Mouse (Mus musculus) kidney, adult 2 months (tissue): ENCODE data around the gene Fam81a. TPM values are rescaled to one million over a fixed set of nuclear protein-coding genes. Genes with fewer than 3 reads are reported as not detected.

Source experiments
- DNase-seq: peaks from one replicate; pipeline ENCODE4 v3.0.0; 2021
- H3K27ac ChIP-seq: fragments of 200-500 bp; 2 replicates; pipeline ENCODE4 v1.5.1; 2012; ENCODE audit warnings: low read depth, low read length, control low read depth, inconsistent platforms; ENCODE audit not compliant: insufficient read depth
- H3K27me3 ChIP-seq: fragments of 200-500 bp; replicated peaks from 2 replicates; pipeline ENCODE4 v1.6.1; 2012; ENCODE audit warnings: mild to moderate bottlenecking, moderate library complexity, low read length, inconsistent platforms; ENCODE audit not compliant: control insufficient read depth, insufficient read depth
- H3K36me3 ChIP-seq: fragments of 200-500 bp; 2 replicates; pipeline ENCODE4 v1.6.1; 2012; ENCODE audit warnings: mild to moderate bottlenecking, moderate library complexity, low read length, inconsistent platforms; ENCODE audit not compliant: control insufficient read depth, insufficient read depth
- H3K4me1 ChIP-seq: fragments of 200-500 bp; 2 replicates; pipeline ENCODE4 v1.6.1; 2011; ENCODE audit warnings: low read length; ENCODE audit not compliant: control insufficient read depth, insufficient read depth
- H3K4me3 ChIP-seq: fragments of 200-500 bp; 2 replicates; pipeline ENCODE4 v1.5.1; 2011; ENCODE audit warnings: mild to moderate bottlenecking, low read depth, low read length, control low read depth; ENCODE audit not compliant: insufficient read depth
- CTCF ChIP-seq: fragments of 200-500 bp; conservative IDR thresholded peaks from 2 replicates; pipeline ENCODE4 v1.5.1; 2011; ENCODE audit warnings: low read depth, mild to moderate bottlenecking, control low read depth, low read length, moderate library complexity, mixed read lengths; ENCODE audit not compliant: insufficient read depth, insufficient read length
- POLR2A ChIP-seq: fragments of 200-500 bp; IDR thresholded peaks from one replicate; pipeline ENCODE4 v1.6.1; 2011; ENCODE audit warnings: low read depth, low read length, control low read depth
- WGBS: fragments of 180-500 bp; shearing (Covaris S2); methylation state at CpG from one replicate; pipeline ENCODE4 v1.1.7; 2018; 5-methylcytosine and 5-hydroxymethylcytosine counted together
- polyA plus RNA-seq: library from polyadenylated mRNA; depleted of rRNA; stranded (reverse); fragments of >200 nt; gene quantifications from 2 replicates; pipeline ENCODE4 v1.2.3, GENCODE M21; 2012; rRNA removed

The Fam81a gene
- polyA plus RNA-seq, 1 experiment: 12.4 TPM

DNA sequence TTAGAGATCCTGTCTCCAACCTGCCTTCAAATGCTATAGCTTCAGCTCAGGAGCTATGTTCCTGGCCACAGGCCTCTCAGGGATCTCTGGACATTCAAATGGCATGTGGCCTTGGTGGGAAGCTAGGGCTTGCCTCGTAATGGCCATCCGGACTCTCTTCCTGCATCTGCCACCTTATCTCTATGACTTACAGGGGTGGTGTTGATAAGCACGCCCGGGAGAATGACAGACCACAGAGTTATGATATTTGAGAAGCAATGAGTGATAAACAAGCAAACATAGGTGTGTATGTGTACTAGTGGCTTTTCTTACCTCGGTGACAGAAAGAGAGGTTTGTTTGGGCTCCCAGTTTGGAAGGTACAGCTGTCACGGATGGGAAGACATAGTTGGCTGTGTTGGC, 96.1 kb downstream of the Fam81a start:
- Histone ChIP-seq H3K4me3 (no peak overlapping the region), H3K27ac (no peak overlapping the region), H3K27me3 (no peaks in the 10 kb centered on the region), H3K4me1 (no peaks in the 10 kb centered on the region), H3K36me3 (no peaks in the 10 kb centered on the region)
- 92% methylated on average over 6 of the region's 6 CpGs for WGBS
- DNase-seq: no peak
- TF ChIP-seq CTCF: no peak

DNA sequence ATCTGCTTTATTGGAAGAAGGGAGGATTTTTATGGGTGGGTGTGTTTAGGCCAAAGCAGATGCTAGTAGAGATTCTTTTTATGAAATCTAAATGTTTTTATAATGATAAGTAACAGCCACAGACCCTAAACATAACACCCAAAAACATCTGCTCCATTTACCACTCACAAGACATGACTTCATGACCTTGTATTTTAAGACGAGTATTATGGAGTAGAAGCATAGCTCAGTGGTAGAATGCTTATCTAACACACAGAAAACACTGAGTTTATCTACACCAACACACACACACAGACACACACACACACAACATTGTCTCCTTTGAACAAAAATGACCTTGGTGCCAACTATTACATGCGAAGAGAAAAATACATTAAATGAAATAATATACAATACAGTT, 97.5 kb downstream of the Fam81a start:
- no peak for DNase-seq
- WGBS: 82% methylated on average over 2 of the region's 2 CpGs

GRCm38 (mm10) chr9:70042935-70043334, 99.4 kb downstream of the Fam81a start:
- TF ChIP-seq POLR2A (no peak), CTCF (no peak)
- DNase-seq: no peak
- 64% methylated on average over 1 of the region's 1 CpGs for WGBS
- H3K36me3 ChIP-seq: no peaks in the 10 kb centered on the region
- no peaks in the 10 kb centered on the region for H3K27me3 ChIP-seq
- H3K4me3 ChIP-seq: no peak overlapping the region
- H3K27ac ChIP-seq: no peak overlapping the region
- H3K4me1 ChIP-seq: no peaks in the 10 kb centered on the region

More for the DNA sequence above, 97.5 kb downstream of the Fam81a start:
- Histone ChIP-seq H3K4me3 (no peak overlapping the region), H3K4me1 (no peaks in the 10 kb centered on the region), H3K27ac (no peak overlapping the region), H3K27me3 (no peaks in the 10 kb centered on the region), H3K36me3 (no peaks in the 10 kb centered on the region)
- TF ChIP-seq POLR2A: no peak
- no peak for TF ChIP-seq CTCF

DNA sequence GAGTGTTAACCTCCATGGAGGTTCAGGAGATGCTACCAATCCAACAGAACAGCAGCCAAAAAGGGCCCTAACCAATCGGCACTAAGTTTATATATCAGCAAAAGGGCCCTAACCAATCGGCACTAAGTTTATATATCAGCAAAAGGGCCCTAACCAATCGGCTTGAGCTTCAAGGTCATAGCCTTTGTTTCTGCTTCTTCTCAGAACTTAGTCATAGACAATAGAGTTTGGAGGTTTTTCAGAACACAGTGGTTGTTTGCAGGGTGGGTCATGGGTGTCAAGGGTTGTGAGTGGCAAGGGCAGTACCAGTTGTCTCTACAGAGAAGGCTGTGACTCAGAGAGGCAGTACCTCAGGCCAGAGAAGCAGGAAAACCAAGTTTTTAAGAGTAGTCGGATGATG, 100.2 kb downstream of the Fam81a start:
- Histone ChIP-seq H3K27me3 (no peaks in the 10 kb centered on the region), H3K36me3 (no peaks in the 10 kb centered on the region), H3K27ac (no peak overlapping the region), H3K4me1 (no peaks in the 10 kb centered on the region), H3K4me3 (no peak overlapping the region)
- 98% methylated on average over 4 of the region's 4 CpGs for WGBS
- no peak for TF ChIP-seq CTCF
- no peak for TF ChIP-seq POLR2A
- DNase-seq: no peak

GRCm38 (mm10) chr9:70040570-70040969, 101.8 kb downstream of the Fam81a start:
- WGBS: 88% methylated on average over 11 of the region's 11 CpGs
- DNase-seq: no peak
- TF ChIP-seq POLR2A (no peak), CTCF (no peak)
- no peaks in the 10 kb centered on the region for H3K4me1 ChIP-seq
- H3K27ac ChIP-seq: no peak overlapping the region
- no peaks in the 10 kb centered on the region for H3K27me3 ChIP-seq
- no peak overlapping the region for H3K4me3 ChIP-seq
- no peaks in the 10 kb centered on the region for H3K36me3 ChIP-seq

DNA sequence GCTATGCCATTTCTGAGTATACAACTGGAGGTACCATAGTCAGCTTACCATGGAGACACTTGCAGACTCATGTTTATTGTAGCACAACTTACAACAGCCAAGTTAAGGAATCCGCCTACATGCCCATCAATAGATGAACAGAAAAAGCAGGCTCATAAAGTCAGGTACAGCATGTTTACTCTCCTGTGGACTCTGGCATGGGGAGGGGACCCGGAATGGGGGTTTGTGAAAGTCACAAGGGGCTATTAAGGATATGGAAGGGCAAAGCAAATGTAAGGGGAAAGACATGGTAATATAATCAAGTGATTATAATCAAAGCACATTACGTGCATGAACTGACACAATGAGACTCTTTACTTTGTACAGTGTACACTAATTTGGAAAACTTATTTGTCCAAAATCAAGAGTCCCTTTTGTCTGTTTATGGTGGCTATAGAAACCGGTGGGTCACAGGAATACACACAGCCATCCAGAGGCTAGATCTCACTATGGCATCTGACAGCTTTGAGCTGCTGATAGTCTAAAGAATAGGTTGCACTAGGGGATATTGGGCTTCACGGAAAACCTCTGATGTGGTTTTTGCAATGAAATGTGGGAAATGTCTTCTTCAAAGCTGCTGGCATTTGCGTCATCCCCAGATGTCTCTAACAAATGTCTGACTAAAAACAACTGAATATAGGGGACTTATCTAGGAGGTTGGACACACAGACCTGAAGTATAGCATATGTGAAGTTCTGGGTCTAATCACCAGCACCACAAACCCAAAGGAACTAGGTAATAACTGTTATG, 102.6 kb downstream of the Fam81a start:
- 81% methylated on average over 6 of the region's 6 CpGs for WGBS

More for the DNA sequence above, 102.6 kb downstream of the Fam81a start:
- no peaks in the 10 kb centered on the region for H3K27me3 ChIP-seq
- H3K36me3 ChIP-seq: no peaks in the 10 kb centered on the region
- no peaks in the 10 kb centered on the region for H3K4me1 ChIP-seq
- no peak for TF ChIP-seq CTCF
- TF ChIP-seq POLR2A: no peak
- no peak overlapping the region for H3K4me3 ChIP-seq
- DNase-seq: no peak
- H3K27ac ChIP-seq: no peak overlapping the region

Other genes with a start within 250 kb of the Fam81a start
- 16.9 and 19.0 TPM in 2 replicates for gene Bnip2, start 153.1 kb downstream of the Fam81a start, polyA plus RNA-seq
- gene Gtf2a2, start 130.0 kb downstream of the Fam81a start, polyA plus RNA-seq: 18.4 and 19.6 TPM in 2 replicates
- 0.30 and 0.31 TPM in 2 replicates for gene Gcnt3, start 104.5 kb downstream of the Fam81a start, polyA plus RNA-seq
- gene Myo1e, start 64.8 kb upstream of the Fam81a start, polyA plus RNA-seq: 13.1 and 14.5 TPM in 2 replicates